Mouse (Mus musculus) embryonic facial prominence, embryonic 10.5 days (tissue): ENCODE measurements at regions not wholly inside any gene's neighbourhood (a gene's known extent, or its start where the extent isn't known, plus 50 kb on each side); places are given as distances from the start of the nearest gene placed in this dataset.

Experiments used
- DNase-seq: peaks from one replicate; pipeline ENCODE4 v3.0.0-alpha.2; 2017; ENCODE audit warnings: low spot score
- H3K27ac ChIP-seq: fragments of 300-500 bp; sonication (generic); replicated peaks from 2 replicates; pipeline ENCODE4 v1.5.1; 2016; ENCODE audit warnings: mild to moderate bottlenecking
- H3K27me3 ChIP-seq: fragments of 300-500 bp; sonication (generic); replicated peaks from 2 replicates; pipeline ENCODE4 v1.6.1; 2016; ENCODE audit warnings: low read depth, mild to moderate bottlenecking; ENCODE audit not compliant: poor library complexity, severe bottlenecking
- H3K36me3 ChIP-seq: fragments of 300-500 bp; sonication (generic); replicated peaks from 2 replicates; pipeline ENCODE4 v1.6.1; 2016; ENCODE audit warnings: mild to moderate bottlenecking, moderate library complexity
- H3K4me1 ChIP-seq: fragments of 300-500 bp; sonication (generic); 2 replicates; pipeline ENCODE4 v1.6.1; 2016
- H3K4me3 ChIP-seq: fragments of 300-500 bp; sonication (generic); 2 replicates; pipeline ENCODE4 v1.5.1; 2016; ENCODE audit warnings: mild to moderate bottlenecking, moderate library complexity
- H3K9me3 ChIP-seq: fragments of 300-500 bp; sonication (generic); 2 replicates; pipeline ENCODE4 v1.6.1; 2016; ENCODE audit warnings: mild to moderate bottlenecking
- WGBS: fragments of 180-500 bp; shearing (Covaris S2); methylation state at CpG from one replicate; pipeline ENCODE4 v1.1.7; 2016; 5-methylcytosine and 5-hydroxymethylcytosine counted together

- H3K4me3 ChIP-seq, result no peak overlapping the region
- WGBS, result 20% methylated on average over 3 of the region's 3 CpGs
- peak; percentile 80 for DNase-seq
- peaks cover 13% of the 10 kb centered on the region for H3K4me1 ChIP-seq
- 0 out of 2 replicates have a peak, but pooled peaks cover 5% of the 10 kb centered on the region for H3K27me3 ChIP-seq
- H3K36me3 ChIP-seq, result no peaks in the 10 kb centered on the region
- H3K9me3 ChIP-seq, result no peaks in the 10 kb centered on the region
- H3K27ac ChIP-seq, result no peak overlapping the region
Observed at GRCm38 (mm10) chr6:89070011-89070410, 168.0 kb downstream of the Tpra1 start.

GRCm38 (mm10) chr6:89071766-89072165 is 169.7 kb downstream of the Tpra1 start:
- no peaks in the 10 kb centered on the region for H3K36me3 ChIP-seq
- H3K4me3 ChIP-seq, result no peak overlapping the region
- peaks cover 12% of the 10 kb centered on the region for H3K4me1 ChIP-seq
- H3K9me3 ChIP-seq, result no peaks in the 10 kb centered on the region
- 0 out of 2 replicates have a peak, but pooled peaks cover 5% of the 10 kb centered on the region for H3K27me3 ChIP-seq
- no peak for DNase-seq
- no peak overlapping the region for H3K27ac ChIP-seq
- WGBS, result 12% methylated on average over 2 of the region's 2 CpGs

GRCm38 (mm10) chr6:89072569-89072968 is 170.5 kb downstream of the Tpra1 start:
- no peaks in the 10 kb centered on the region for H3K9me3 ChIP-seq

GRCm38 (mm10) chr6:89081624-89082300 is 179.7 kb downstream of the Tpra1 start:
- H3K27ac ChIP-seq, result no peak overlapping the region
- WGBS, result 66% methylated on average over 6 of the region's 6 CpGs
- H3K27me3 ChIP-seq, result no peaks in the 10 kb centered on the region
- no peak overlapping the region for H3K4me3 ChIP-seq
- H3K9me3 ChIP-seq, result no peaks in the 10 kb centered on the region
- 0 out of 2 replicates have a peak, but pooled peaks cover 3% of the 10 kb centered on the region for H3K4me1 ChIP-seq
- no peak for DNase-seq
- no peaks in the 10 kb centered on the region for H3K36me3 ChIP-seq

More at GRCm38 (mm10) chr6:89072569-89072968, 170.5 kb downstream of the Tpra1 start:
- WGBS, result 65% methylated on average over 2 of the region's 2 CpGs
- Histone ChIP-seq H3K36me3 (no peaks in the 10 kb centered on the region), H3K27ac (no peak overlapping the region), H3K27me3 (0 out of 2 replicates have a peak, but pooled peaks cover 5% of the 10 kb centered on the region), H3K4me3 (no peak overlapping the region), H3K4me1 (peaks cover 12% of the 10 kb centered on the region)
- no peak for DNase-seq

GRCm38 (mm10) chr6:89084437-89084836 is 182.4 kb downstream of the Tpra1 start:
- no peak for DNase-seq
- no peak overlapping the region for H3K4me3 ChIP-seq
- H3K27me3 ChIP-seq, result no peaks in the 10 kb centered on the region
- H3K36me3 ChIP-seq, result no peaks in the 10 kb centered on the region
- WGBS, result 97% methylated on average over 3 of the region's 3 CpGs
- H3K4me1 ChIP-seq, result 0 out of 2 replicates have a peak, but pooled peaks cover 3% of the 10 kb centered on the region
- no peak overlapping the region for H3K27ac ChIP-seq
- H3K9me3 ChIP-seq, result no peaks in the 10 kb centered on the region

GRCm38 (mm10) chr6:89085151-89085550 is 183.1 kb downstream of the Tpra1 start:
- no peak for DNase-seq
- no peak overlapping the region for H3K4me3 ChIP-seq
- no peaks in the 10 kb centered on the region for H3K27me3 ChIP-seq
- H3K9me3 ChIP-seq, result 0 out of 2 replicates have a peak, but pooled peaks cover 3% of the 10 kb centered on the region
- no peaks in the 10 kb centered on the region for H3K4me1 ChIP-seq
- 91% methylated on average over 6 of the region's 6 CpGs for WGBS
- no peaks in the 10 kb centered on the region for H3K36me3 ChIP-seq
- H3K27ac ChIP-seq, result no peak overlapping the region

- DNase-seq, result no peak
- WGBS, result 74% methylated on average over 4 of the region's 4 CpGs
- Histone ChIP-seq H3K27me3 (no peaks in the 10 kb centered on the region), H3K4me3 (no peak overlapping the region), H3K9me3 (0 out of 2 replicates have a peak, but pooled peaks cover 3% of the 10 kb centered on the region), H3K36me3 (no peaks in the 10 kb centered on the region), H3K27ac (no peak overlapping the region), H3K4me1 (no peaks in the 10 kb centered on the region)
Observed at GRCm38 (mm10) chr6:89087620-89088019, 185.6 kb downstream of the Tpra1 start.

- no peaks in the 10 kb centered on the region for H3K4me1 ChIP-seq
- WGBS, result 94% methylated on average over 5 of the region's 5 CpGs
- no peak overlapping the region for H3K4me3 ChIP-seq
- no peaks in the 10 kb centered on the region for H3K27me3 ChIP-seq
- no peaks in the 10 kb centered on the region for H3K36me3 ChIP-seq
- no peak for DNase-seq
- no peak overlapping the region for H3K27ac ChIP-seq
- H3K9me3 ChIP-seq, result 0 out of 2 replicates have a peak, but pooled peaks cover 3% of the 10 kb centered on the region
Observed at GRCm38 (mm10) chr6:89090096-89090495, 188.0 kb downstream of the Tpra1 start.

GRCm38 (mm10) chr6:89095911-89096310 is 193.9 kb downstream of the Tpra1 start:
- no peaks in the 10 kb centered on the region for H3K4me1 ChIP-seq
- H3K4me3 ChIP-seq, result no peak overlapping the region
- H3K36me3 ChIP-seq, result no peaks in the 10 kb centered on the region
- no peak for DNase-seq
- no peaks in the 10 kb centered on the region for H3K9me3 ChIP-seq
- H3K27me3 ChIP-seq, result no peaks in the 10 kb centered on the region
- WGBS, result 91% methylated on average over 14 of the region's 14 CpGs
- no peak overlapping the region for H3K27ac ChIP-seq

GRCm38 (mm10) chr6:89097531-89097930 is 195.5 kb downstream of the Tpra1 start:
- H3K4me1 ChIP-seq, result no peaks in the 10 kb centered on the region
- no peak for DNase-seq
- H3K36me3 ChIP-seq, result no peaks in the 10 kb centered on the region
- H3K4me3 ChIP-seq, result no peak overlapping the region
- WGBS, result 90% methylated on average over 8 of the region's 8 CpGs
- no peaks in the 10 kb centered on the region for H3K27me3 ChIP-seq
- no peaks in the 10 kb centered on the region for H3K9me3 ChIP-seq
- H3K27ac ChIP-seq, result no peak overlapping the region

GRCm38 (mm10) chr6:89119241-89119640 is 217.2 kb downstream of the Tpra1 start:
- H3K4me3 ChIP-seq, result no peak overlapping the region
- 71% methylated on average over 1 of the region's 1 CpGs for WGBS
- H3K9me3 ChIP-seq, result no peaks in the 10 kb centered on the region
- 0 out of 2 replicates have a peak, but pooled peaks cover 4% of the 10 kb centered on the region for H3K27me3 ChIP-seq
- DNase-seq, result no peak
- H3K4me1 ChIP-seq, result peaks cover 31% of the 10 kb centered on the region
- no peaks in the 10 kb centered on the region for H3K36me3 ChIP-seq
- H3K27ac ChIP-seq, result no peak overlapping the region

GRCm38 (mm10) chr6:89121023-89121745 is 219.1 kb downstream of the Tpra1 start:
- Histone ChIP-seq H3K4me1 (peaks cover 31% of the 10 kb centered on the region), H3K27ac (no peak overlapping the region), H3K27me3 (peaks cover 6% of the 10 kb centered on the region; the same call in 1 of the 2 replicates), H3K4me3 (no peak overlapping the region), H3K9me3 (no peaks in the 10 kb centered on the region), H3K36me3 (no peaks in the 10 kb centered on the region)
- WGBS, result 68% methylated on average over 4 of the region's 4 CpGs
- no peak for DNase-seq

- no peak for DNase-seq
- Histone ChIP-seq H3K4me1 (peaks cover 31% of the 10 kb centered on the region), H3K4me3 (no peak overlapping the region), H3K36me3 (no peaks in the 10 kb centered on the region), H3K27ac (no peak overlapping the region), H3K27me3 (peaks cover 10% of the 10 kb centered on the region; the same call in 1 of the 2 replicates), H3K9me3 (no peaks in the 10 kb centered on the region)
- 64% methylated on average over 3 of the region's 3 CpGs for WGBS
Observed at GRCm38 (mm10) chr6:89121746-89122070, 219.7 kb downstream of the Tpra1 start.
